Mouse (Mus musculus) lung, postnatal 0 days (tissue): ENCODE results near the gene Elp5. TPM values are rescaled to one million over a fixed set of nuclear protein-coding genes. Genes with fewer than 3 reads are reported as not detected.

Experiments used
- ATAC-seq: fragments of 200-750 bp; cut with Nextera tagmentation; 2 replicates; pipeline ENCODE4 v1.8.0; 2017; ENCODE audit warnings: moderate library complexity
- DNase-seq: peaks from one replicate; pipeline ENCODE4 v3.0.0-alpha.2; 2016; ENCODE audit warnings: low spot score
- H3K27ac ChIP-seq: fragments of 300-500 bp; sonication (generic); 2 replicates; pipeline ENCODE4 v1.5.1; 2014; ENCODE audit warnings: antibody characterized with exemption, mild to moderate bottlenecking, low read length, mixed read lengths
- H3K27me3 ChIP-seq: fragments of 300-500 bp; sonication (generic); replicated peaks from 2 replicates; pipeline ENCODE4 v1.6.1; 2014; ENCODE audit warnings: low read length, mixed read lengths; ENCODE audit not compliant: insufficient read depth
- H3K36me3 ChIP-seq: fragments of 300-500 bp; sonication (generic); 2 replicates; pipeline ENCODE4 v1.6.1; 2014; ENCODE audit warnings: low read length, mixed read lengths; ENCODE audit not compliant: insufficient read depth
- H3K4me1 ChIP-seq: fragments of 300-500 bp; sonication (generic); 2 replicates; pipeline ENCODE4 v1.6.1; 2014; ENCODE audit warnings: antibody characterized with exemption, low read depth, low read length, mixed read lengths; ENCODE audit not compliant: insufficient read depth
- H3K4me2 ChIP-seq: fragments of 300-500 bp; sonication (generic); replicated peaks from 2 replicates; pipeline ENCODE4 v1.6.1; 2014; ENCODE audit warnings: low read depth, mild to moderate bottlenecking, low read length, moderate library complexity, mixed read lengths
- H3K4me3 ChIP-seq: fragments of 300-500 bp; sonication (generic); 2 replicates; pipeline ENCODE4 v1.5.1; 2014; ENCODE audit warnings: low read depth, low read length
- H3K9ac ChIP-seq: fragments of 300-500 bp; sonication (generic); replicated peaks from 2 replicates; pipeline ENCODE4 v1.6.1; 2014; ENCODE audit warnings: low read depth, mild to moderate bottlenecking
- H3K9me3 ChIP-seq: fragments of 300-500 bp; sonication (generic); 2 replicates; pipeline ENCODE4 v1.6.1; 2016; ENCODE audit warnings: low read length, mixed read lengths
- CTCF ChIP-seq: IDR thresholded peaks from 2 replicates; pipeline ENCODE4 v1.5.1; 2016; ENCODE audit warnings: antibody characterized with exemption, mild to moderate bottlenecking
- EP300 ChIP-seq: IDR thresholded peaks from 2 replicates; pipeline ENCODE4 v1.6.1; 2016; ENCODE audit warnings: antibody characterized with exemption, mild to moderate bottlenecking, control low read depth
- WGBS: fragments of 180-500 bp; shearing (Covaris S2); extraction: QIAGEN DNeasy Blood & Tissue Kit; methylation state at CpG from one replicate; pipeline ENCODE4 v1.1.7; 2014; 5-methylcytosine and 5-hydroxymethylcytosine counted together
- polyA plus RNA-seq: library from polyadenylated mRNA; unstranded; fragments of >200 nt; fragmentation: Nextera tagmentation; extraction: Ambion mirVana; gene quantifications from 2 replicates; pipeline ENCODE4 v1.2.1, GENCODE M21; 2015

Gene Elp5
- polyA plus RNA-seq, 1 experiment from 2014 or later: 72.1 TPM

DNA sequence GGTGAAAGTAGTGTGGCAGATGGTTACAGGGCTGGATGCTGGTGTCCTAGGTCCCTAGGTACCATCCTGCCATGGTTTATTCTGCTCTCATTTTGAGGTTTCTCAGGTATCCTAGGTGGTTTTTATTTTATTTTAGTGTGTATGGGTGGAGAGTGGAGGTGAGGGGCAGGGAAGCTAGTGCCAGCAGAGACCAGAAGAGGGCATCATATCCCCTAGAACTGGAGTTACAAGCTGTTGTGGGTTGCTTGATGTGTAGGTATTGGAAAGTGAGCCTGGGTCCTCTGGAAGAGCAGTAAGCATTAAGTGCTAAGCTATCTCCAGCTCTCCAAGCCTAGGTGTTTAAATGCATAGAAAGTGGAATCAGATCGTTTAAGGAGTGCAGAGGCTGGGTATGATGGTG lies 30.0 kb downstream of the Elp5 start:
- H3K27me3 ChIP-seq: no peaks in the 10 kb centered on the region
- H3K9ac ChIP-seq: no peak overlapping the region
- ATAC-seq (no peak), DNase-seq (no peak)
- no peaks in the 10 kb centered on the region for H3K9me3 ChIP-seq
- peak; percentile 57 for TF ChIP-seq CTCF
- no peak for TF ChIP-seq EP300
- H3K36me3 ChIP-seq: no peaks in the 10 kb centered on the region
- 31% methylated on average over 1 of the region's 1 CpGs for WGBS
- no peak overlapping the region for H3K27ac ChIP-seq
- H3K4me2 ChIP-seq: no peak overlapping the region
- H3K4me3 ChIP-seq: no peak overlapping the region
- H3K4me1 ChIP-seq: no peaks in the 10 kb centered on the region

DNA sequence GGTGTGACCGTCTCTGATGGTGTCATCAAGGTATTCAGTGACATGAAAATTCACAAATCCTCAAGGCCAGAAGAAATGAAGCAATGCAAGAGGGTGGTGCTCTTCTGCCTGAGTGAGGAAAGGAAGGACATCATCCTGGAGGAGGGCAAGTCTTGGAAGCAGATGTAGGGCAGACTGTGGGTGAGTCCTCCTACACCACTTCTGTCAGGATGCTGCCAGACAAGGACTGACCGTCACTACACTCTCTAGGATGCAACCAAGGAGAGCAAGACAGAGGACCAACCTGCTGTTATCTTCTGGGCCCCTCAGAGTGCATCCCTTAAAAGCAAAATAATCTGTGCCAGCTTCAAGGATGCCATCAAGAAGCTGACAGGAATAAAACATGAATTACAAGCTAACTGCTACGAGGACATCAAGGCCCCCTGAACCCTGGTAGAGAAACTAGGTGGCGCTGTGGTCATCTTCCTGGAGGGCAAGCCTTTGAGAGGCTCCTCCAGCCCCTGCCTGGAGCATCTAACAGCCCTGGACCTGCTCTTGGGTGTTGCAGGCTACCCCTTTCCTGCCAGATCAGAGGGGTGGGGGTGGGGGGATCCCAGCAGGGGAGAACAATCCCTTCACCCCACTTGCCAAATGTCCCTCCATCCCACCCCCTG lies 31.4 kb downstream of the Elp5 start:
- no peak overlapping the region for H3K4me3 ChIP-seq
- DNase-seq (peak; percentile 43), ATAC-seq (no peak)
- no peaks in the 10 kb centered on the region for H3K27me3 ChIP-seq
- H3K27ac ChIP-seq: no peak overlapping the region
- H3K9ac ChIP-seq: no peak overlapping the region
- no peaks in the 10 kb centered on the region for H3K36me3 ChIP-seq
- H3K4me1 ChIP-seq: no peaks in the 10 kb centered on the region
- no peak overlapping the region for H3K4me2 ChIP-seq
- 39% methylated on average over 4 of the region's 4 CpGs for WGBS
- no peaks in the 10 kb centered on the region for H3K9me3 ChIP-seq
- no peak for TF ChIP-seq EP300
- peak; percentile 46; the same call in 1 of the 2 replicates for TF ChIP-seq CTCF

GRCm38 (mm10) chr11:69948763-69949150 lies 33.6 kb downstream of the Elp5 start:
- WGBS: 0% methylated on average over 12 of the region's 14 CpGs
- Histone ChIP-seq H3K36me3 (no peaks in the 10 kb centered on the region), H3K27ac (peak overlapping the region; percentile 2; the same call in 1 of the 2 replicates), H3K4me1 (no peaks in the 10 kb centered on the region), H3K9ac (no peak overlapping the region), H3K27me3 (no peaks in the 10 kb centered on the region), H3K4me3 (peak overlapping the region; percentile 39), H3K4me2 (peak overlapping the region; percentile 60), H3K9me3 (no peaks in the 10 kb centered on the region)
- DNase-seq (peak; percentile 96), ATAC-seq (peak; percentile 67)
- TF ChIP-seq CTCF: peak; percentile 95
- no peak for TF ChIP-seq EP300

DNA sequence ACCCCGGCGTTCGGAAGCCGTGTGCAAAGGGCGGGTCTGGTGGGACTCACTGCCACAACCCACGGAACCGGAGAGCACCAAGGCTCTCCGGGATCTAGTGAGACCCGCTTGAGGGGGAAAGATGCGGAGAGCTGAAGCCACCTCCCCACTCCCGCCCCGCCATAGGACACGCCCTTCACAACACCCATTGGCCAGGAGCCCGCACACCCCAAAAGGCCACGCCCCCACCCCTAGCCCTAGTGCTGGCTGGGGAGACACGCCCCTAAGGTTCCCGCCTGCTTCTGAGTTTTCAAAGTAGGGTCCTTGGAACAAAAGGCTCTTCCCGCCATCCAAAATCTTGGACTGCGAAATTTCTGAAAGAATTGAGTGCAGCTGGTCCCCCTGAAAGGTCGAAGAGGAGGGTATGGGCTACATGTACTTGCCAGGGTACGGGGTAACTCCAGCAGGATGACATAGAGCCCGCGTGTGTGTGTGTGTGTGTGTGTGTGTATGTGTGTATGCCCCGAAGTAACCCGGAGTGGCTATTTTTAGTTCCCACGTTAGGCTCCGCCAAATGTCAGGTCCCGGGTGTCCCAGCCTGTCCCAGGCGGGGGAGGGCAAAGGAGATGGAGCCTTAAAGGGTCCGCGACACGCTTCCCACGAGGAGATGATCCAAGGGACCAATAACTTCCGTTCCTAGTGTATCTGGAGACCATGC lies 34.1 kb downstream of the Elp5 start, which contains the start of gene Slc2a4:
Slc2a4 (minus strand) TSS at position 123 of the 697 bp plus-strand sequence.
- DNase-seq (peak; percentile 96), ATAC-seq (peak; percentile 94)
- Histone ChIP-seq H3K27ac (peak within 1 kb of the TSS; percentile 2), H3K9ac (no peak within 1 kb of the TSS), H3K27me3 (no peaks in the 10 kb centered on the region), H3K4me3 (peak within 1 kb of the TSS; percentile 39), H3K4me1 (no peaks in the 10 kb centered on the region), H3K36me3 (no peaks in the 10 kb centered on the region), H3K4me2 (peak within 1 kb of the TSS; percentile 60), H3K9me3 (no peaks in the 10 kb centered on the region)
- under 1% methylated on average over 34 of the region's 34 CpGs for WGBS
- TF ChIP-seq EP300: no peak
- no peak for TF ChIP-seq CTCF

- Histone ChIP-seq H3K4me3 (peak overlapping the region; percentile 39), H3K27ac (no peak overlapping the region; the same call in 1 of the 2 replicates), H3K27me3 (no peaks in the 10 kb centered on the region), H3K4me1 (no peaks in the 10 kb centered on the region), H3K4me2 (peak overlapping the region; percentile 60), H3K36me3 (no peaks in the 10 kb centered on the region), H3K9ac (no peak overlapping the region), H3K9me3 (no peaks in the 10 kb centered on the region)
- DNase-seq (peak; percentile 52), ATAC-seq (peak; percentile 14)
- 4% methylated on average over 28 of the region's 29 CpGs for WGBS
- no peak for TF ChIP-seq EP300
Measured at GRCm38 (mm10) chr11:69947337-69948065, 34.8 kb downstream of the Elp5 start.
